Mouse (Mus musculus): ENCODE data around the gene Ttpal. TPM values are rescaled to one million over a fixed set of nuclear protein-coding genes. Genes with fewer than 3 reads are reported as not detected.
A peak's percentile ranks its signal among the peaks of the same experiment; 100 is the strongest.

Ttpal gene
- 16.0 and 40.3 TPM in 2 replicates for polyA plus RNA-seq (2014; fragmentation: Nextera tagmentation; extraction: Ambion mirVana)

- Histone ChIP-seq H3K9me3 (ENCODE audit: control insufficient read depth, low read length) (no peaks in the 10 kb centered on the region), H3K4me1 (ENCODE audit: control insufficient read depth, insufficient read depth, low read length) (peaks cover 5% of the 10 kb centered on the region; the same call in 1 of the 2 replicates), H3K36me3 (ENCODE audit: control insufficient read depth, insufficient read depth, low read length) (no peaks in the 10 kb centered on the region), H3K27me3 (ENCODE audit: control insufficient read depth, insufficient read depth, low read length) (no peaks in the 10 kb centered on the region), H3K9ac (ENCODE audit: low read depth, low read length) (peak within 1 kb of the TSS; percentile 88), H3K4me2 (replicated peaks; ENCODE audit: low read depth, low read length) (peak within 1 kb of the TSS; percentile 72), H3K27ac (ENCODE audit: low read depth, low read length) (peak within 1 kb of the TSS; percentile 77; the same call in 1 of the 2 replicates), H3K4me3 (ENCODE audit: low read length) (peak within 1 kb of the TSS; percentile 77)
- under 1% methylated on average over 56 of the region's 57 CpGs for WGBS
- ATAC-seq (ENCODE audit: low FRiP score, low TSS enrichment): peak; percentile 93
Observed at GRCm38 (mm10) chr2:163602101-163602971, at the start of gene Ttpal. Ttpal (plus strand) TSS chr2:163602314.

GRCm38 (mm10) chr2:163552518-163552929 is 49.6 kb upstream of the Ttpal start:
- ATAC-seq (ENCODE audit: low FRiP score, low TSS enrichment): no peak
- H3K4me1 ChIP-seq (ENCODE audit: control insufficient read depth, insufficient read depth, low read length): peaks cover 7% of the 10 kb centered on the region; the same call in 1 of the 2 replicates
- no peak overlapping the region for H3K9ac ChIP-seq (ENCODE audit: low read depth, low read length)
- H3K4me3 ChIP-seq (ENCODE audit: low read length): no peak overlapping the region
- H3K27ac ChIP-seq (ENCODE audit: low read depth, low read length): no peak overlapping the region
- H3K4me2 ChIP-seq (replicated peaks; ENCODE audit: low read depth, low read length): no peak overlapping the region
- H3K36me3 ChIP-seq (ENCODE audit: control insufficient read depth, insufficient read depth, low read length): no peaks in the 10 kb centered on the region
- WGBS: 39% methylated on average over 8 of the region's 8 CpGs
- no peaks in the 10 kb centered on the region for H3K27me3 ChIP-seq (ENCODE audit: control insufficient read depth, insufficient read depth, low read length)
- no peaks in the 10 kb centered on the region for H3K9me3 ChIP-seq (ENCODE audit: control insufficient read depth, low read length)

- Histone ChIP-seq H3K4me1 (ENCODE audit: control insufficient read depth, insufficient read depth, low read length) (peaks cover 7% of the 10 kb centered on the region; the same call in 1 of the 2 replicates), H3K9ac (ENCODE audit: low read depth, low read length) (no peak overlapping the region), H3K4me2 (replicated peaks; ENCODE audit: low read depth, low read length) (no peak overlapping the region), H3K27ac (ENCODE audit: low read depth, low read length) (no peak overlapping the region), H3K36me3 (ENCODE audit: control insufficient read depth, insufficient read depth, low read length) (no peaks in the 10 kb centered on the region), H3K9me3 (ENCODE audit: control insufficient read depth, low read length) (no peaks in the 10 kb centered on the region), H3K4me3 (ENCODE audit: low read length) (no peak overlapping the region), H3K27me3 (ENCODE audit: control insufficient read depth, insufficient read depth, low read length) (no peaks in the 10 kb centered on the region)
- WGBS: 79% methylated on average over 4 of the region's 4 CpGs
- ATAC-seq (ENCODE audit: low FRiP score, low TSS enrichment): no peak
Observed at GRCm38 (mm10) chr2:163554425-163554982, 47.6 kb upstream of the Ttpal start.

GRCm38 (mm10) chr2:163554996-163555395 is 47.1 kb upstream of the Ttpal start:
- no peak for ATAC-seq (ENCODE audit: low FRiP score, low TSS enrichment)
- Histone ChIP-seq H3K9me3 (ENCODE audit: control insufficient read depth, low read length) (no peaks in the 10 kb centered on the region), H3K27ac (ENCODE audit: low read depth, low read length) (no peak overlapping the region), H3K36me3 (ENCODE audit: control insufficient read depth, insufficient read depth, low read length) (no peaks in the 10 kb centered on the region), H3K27me3 (ENCODE audit: control insufficient read depth, insufficient read depth, low read length) (no peaks in the 10 kb centered on the region), H3K9ac (ENCODE audit: low read depth, low read length) (no peak overlapping the region), H3K4me2 (replicated peaks; ENCODE audit: low read depth, low read length) (no peak overlapping the region), H3K4me3 (ENCODE audit: low read length) (no peak overlapping the region), H3K4me1 (ENCODE audit: control insufficient read depth, insufficient read depth, low read length) (peaks cover 7% of the 10 kb centered on the region; the same call in 1 of the 2 replicates)
- 77% methylated on average over 6 of the region's 6 CpGs for WGBS

- no peaks in the 10 kb centered on the region for H3K36me3 ChIP-seq (ENCODE audit: control insufficient read depth, insufficient read depth, low read length)
- ATAC-seq (ENCODE audit: low FRiP score, low TSS enrichment): no peak
- no peak overlapping the region for H3K4me3 ChIP-seq (ENCODE audit: low read length)
- no peak overlapping the region for H3K4me2 ChIP-seq (replicated peaks; ENCODE audit: low read depth, low read length)
- H3K9ac ChIP-seq (ENCODE audit: low read depth, low read length): no peak overlapping the region
- WGBS: 77% methylated on average over 13 of the region's 13 CpGs
- no peak overlapping the region for H3K27ac ChIP-seq (ENCODE audit: low read depth, low read length)
- H3K9me3 ChIP-seq (ENCODE audit: control insufficient read depth, low read length): no peaks in the 10 kb centered on the region
- peaks cover 7% of the 10 kb centered on the region; the same call in 1 of the 2 replicates for H3K4me1 ChIP-seq (ENCODE audit: control insufficient read depth, insufficient read depth, low read length)
- no peaks in the 10 kb centered on the region for H3K27me3 ChIP-seq (ENCODE audit: control insufficient read depth, insufficient read depth, low read length)
Observed at GRCm38 (mm10) chr2:163555417-163555816, 46.7 kb upstream of the Ttpal start.

GRCm38 (mm10) chr2:163558548-163558947 is 43.6 kb upstream of the Ttpal start:
- no peaks in the 10 kb centered on the region for H3K36me3 ChIP-seq (ENCODE audit: control insufficient read depth, insufficient read depth, low read length)
- no peaks in the 10 kb centered on the region for H3K9me3 ChIP-seq (ENCODE audit: control insufficient read depth, low read length)
- no peak overlapping the region for H3K9ac ChIP-seq (ENCODE audit: low read depth, low read length)
- H3K27ac ChIP-seq (ENCODE audit: low read depth, low read length): no peak overlapping the region
- no peak for ATAC-seq (ENCODE audit: low FRiP score, low TSS enrichment)
- H3K4me2 ChIP-seq (replicated peaks; ENCODE audit: low read depth, low read length): no peak overlapping the region
- no peaks in the 10 kb centered on the region for H3K27me3 ChIP-seq (ENCODE audit: control insufficient read depth, insufficient read depth, low read length)
- H3K4me3 ChIP-seq (ENCODE audit: low read length): no peak overlapping the region
- H3K4me1 ChIP-seq (ENCODE audit: control insufficient read depth, insufficient read depth, low read length): no peaks in the 10 kb centered on the region
- 100% methylated on average over 1 of the region's 1 CpGs for WGBS

- Histone ChIP-seq H3K4me1 (ENCODE audit: control insufficient read depth, insufficient read depth, low read length) (no peaks in the 10 kb centered on the region), H3K4me3 (ENCODE audit: low read length) (no peak overlapping the region), H3K4me2 (replicated peaks; ENCODE audit: low read depth, low read length) (no peak overlapping the region), H3K9ac (ENCODE audit: low read depth, low read length) (no peak overlapping the region), H3K36me3 (ENCODE audit: control insufficient read depth, insufficient read depth, low read length) (no peaks in the 10 kb centered on the region), H3K27ac (ENCODE audit: low read depth, low read length) (no peak overlapping the region), H3K9me3 (ENCODE audit: control insufficient read depth, low read length) (no peaks in the 10 kb centered on the region), H3K27me3 (ENCODE audit: control insufficient read depth, insufficient read depth, low read length) (no peaks in the 10 kb centered on the region)
- 81% methylated on average over 5 of the region's 5 CpGs for WGBS
- ATAC-seq (ENCODE audit: low FRiP score, low TSS enrichment): no peak
Observed at GRCm38 (mm10) chr2:163559236-163559635, 42.9 kb upstream of the Ttpal start.

GRCm38 (mm10) chr2:163560247-163560646 is 41.9 kb upstream of the Ttpal start:
- whole genome bisulfite sequencing: 62% methylated on average over 3 of the region's 3 CpGs
- peak; percentile 64; the same call in 1 of the 2 replicates for ATAC-seq (ENCODE audit: low FRiP score, low TSS enrichment)
- H3K4me3 ChIP-seq (ENCODE audit: low read length): no peak overlapping the region
- H3K9me3 ChIP-seq (ENCODE audit: control insufficient read depth, low read length): no peaks in the 10 kb centered on the region
- H3K27me3 ChIP-seq (ENCODE audit: control insufficient read depth, insufficient read depth, low read length): no peaks in the 10 kb centered on the region
- H3K36me3 ChIP-seq (ENCODE audit: control insufficient read depth, insufficient read depth, low read length): no peaks in the 10 kb centered on the region
- H3K4me2 ChIP-seq (replicated peaks; ENCODE audit: low read depth, low read length): no peak overlapping the region
- H3K4me1 ChIP-seq (ENCODE audit: control insufficient read depth, insufficient read depth, low read length): no peaks in the 10 kb centered on the region
- H3K27ac ChIP-seq (ENCODE audit: low read depth, low read length): no peak overlapping the region
- no peak overlapping the region for H3K9ac ChIP-seq (ENCODE audit: low read depth, low read length)
